Mouse (Mus musculus): Measurements from ENCODE around the gene Sema3f. TPM values are rescaled to one million over a fixed set of nuclear protein-coding genes. Genes with fewer than 3 reads are reported as not detected.

Gene Sema3f
- polyA plus RNA-seq (2015; fragmentation: Nextera tagmentation; extraction: Ambion mirVana) = 11.0 and 14.9 TPM in 2 replicates

DNA sequence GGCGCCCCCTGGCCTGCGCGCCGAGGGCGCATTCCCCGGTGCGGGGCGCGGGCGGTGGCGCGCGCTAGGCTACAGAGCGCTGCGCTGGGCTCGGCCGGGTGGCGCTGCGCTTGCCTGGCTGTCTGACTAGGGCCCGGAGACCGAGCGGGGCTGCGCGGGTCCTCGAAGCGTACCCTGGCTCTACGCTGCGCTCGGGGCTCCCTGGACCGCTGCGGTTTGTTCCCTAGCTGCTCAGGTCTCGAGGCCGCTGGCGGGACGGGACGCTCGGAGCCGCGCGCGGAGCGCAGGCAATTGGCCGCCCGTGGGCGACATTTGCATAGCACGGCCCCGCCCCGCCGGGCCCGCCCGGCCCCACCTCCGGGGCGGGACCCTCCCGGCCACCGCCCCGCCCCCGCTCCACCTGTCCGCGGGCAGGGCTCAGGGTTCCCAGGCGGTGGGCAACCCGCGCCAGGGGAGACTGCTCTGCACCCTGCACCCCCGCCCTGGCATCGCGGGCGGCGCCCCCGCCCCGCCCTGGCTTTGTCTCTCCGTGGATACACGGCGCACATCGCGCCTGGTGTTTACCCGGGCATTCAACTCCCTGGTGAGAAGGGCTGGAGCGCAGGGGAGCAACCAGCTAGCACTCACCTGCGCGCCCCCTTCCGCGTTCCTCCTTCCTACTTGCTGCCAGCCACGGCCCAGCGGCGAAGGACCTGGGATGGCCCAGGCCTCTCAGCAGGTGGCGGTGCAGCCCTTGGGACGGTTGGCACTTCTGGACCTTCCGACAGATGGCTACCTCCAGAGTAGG lies at the start of gene Sema3f:
Gene Sema3f, minus strand, starts transcription at position 779 of the 787 bp plus-strand sequence.
- Histone ChIP-seq H3K27ac (ENCODE audit: low read length) (peak within 1 kb of the TSS; percentile 84), H3K4me1 (replicated peaks; ENCODE audit: control insufficient read depth, insufficient read depth, low read length) (peaks cover 46% of the 10 kb centered on the region), H3K9me3 (ENCODE audit: control insufficient read depth, low read length) (no peaks in the 10 kb centered on the region), H3K36me3 (ENCODE audit: control insufficient read depth, insufficient read depth) (no peaks in the 10 kb centered on the region), H3K9ac (replicated peaks; ENCODE audit: low read depth, low read length) (peak within 1 kb of the TSS; percentile 86), H3K27me3 (replicated peaks; ENCODE audit: control insufficient read depth, insufficient read depth, low read length) (peaks cover 3% of the 10 kb centered on the region; the same call in 1 of the 2 replicates), H3K4me3 (replicated peaks; ENCODE audit: low read length) (peak within 1 kb of the TSS; percentile 77), H3K4me2 (ENCODE audit: low read length) (peak within 1 kb of the TSS; percentile 90)
- 1% methylated on average over 76 of the region's 86 CpGs for WGBS
- peak; percentile 76 for ATAC-seq

GRCm38 (mm10) chr9:107759593-107759992 lies 49.3 kb upstream of the Sema3f start:
- Histone ChIP-seq H3K4me1 (replicated peaks; ENCODE audit: control insufficient read depth, insufficient read depth, low read length) (no peaks in the 10 kb centered on the region), H3K9ac (replicated peaks; ENCODE audit: low read depth, low read length) (no peak overlapping the region), H3K9me3 (ENCODE audit: control insufficient read depth, low read length) (no peaks in the 10 kb centered on the region), H3K27ac (ENCODE audit: low read length) (no peak overlapping the region), H3K4me2 (ENCODE audit: low read length) (no peak overlapping the region), H3K4me3 (replicated peaks; ENCODE audit: low read length) (no peak overlapping the region), H3K36me3 (ENCODE audit: control insufficient read depth, insufficient read depth) (peaks cover 56% of the 10 kb centered on the region), H3K27me3 (replicated peaks; ENCODE audit: control insufficient read depth, insufficient read depth, low read length) (no peaks in the 10 kb centered on the region)
- ATAC-seq = no peak
- WGBS = 92% methylated on average over 6 of the region's 6 CpGs

- Histone ChIP-seq H3K4me2 (ENCODE audit: low read length) (no peak overlapping the region), H3K4me3 (replicated peaks; ENCODE audit: low read length) (no peak overlapping the region), H3K9ac (replicated peaks; ENCODE audit: low read depth, low read length) (no peak overlapping the region), H3K27ac (ENCODE audit: low read length) (no peak overlapping the region), H3K27me3 (replicated peaks; ENCODE audit: control insufficient read depth, insufficient read depth, low read length) (no peaks in the 10 kb centered on the region), H3K4me1 (replicated peaks; ENCODE audit: control insufficient read depth, insufficient read depth, low read length) (no peaks in the 10 kb centered on the region), H3K36me3 (ENCODE audit: control insufficient read depth, insufficient read depth) (peaks cover 85% of the 10 kb centered on the region), H3K9me3 (ENCODE audit: control insufficient read depth, low read length) (peaks cover 3% of the 10 kb centered on the region; the same call in 1 of the 2 replicates)
- no peak for ATAC-seq
- 87% methylated on average over 5 of the region's 5 CpGs for WGBS
Measured at GRCm38 (mm10) chr9:107750378-107750777, 40.1 kb upstream of the Sema3f start.

DNA sequence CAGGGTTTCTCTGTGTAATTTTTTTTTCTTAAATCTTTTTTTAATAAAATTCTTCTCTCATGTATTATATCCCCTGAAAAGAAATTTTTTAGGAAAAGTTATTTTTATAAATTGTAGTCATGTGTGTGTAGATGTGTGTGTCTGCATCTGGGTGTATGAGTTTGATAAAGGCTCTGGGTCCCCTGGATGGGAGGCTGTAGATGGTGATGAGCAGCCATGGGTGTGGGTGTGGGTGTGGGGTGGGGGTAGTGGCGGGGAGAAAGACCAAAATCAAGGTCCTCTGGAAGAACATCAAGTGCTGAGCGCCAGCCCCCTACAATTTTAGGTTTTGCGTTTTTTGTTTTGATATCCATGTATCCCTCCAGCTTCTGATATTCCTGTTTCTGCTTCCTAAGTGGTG lies 37.8 kb upstream of the Sema3f start:
- no peaks in the 10 kb centered on the region for H3K27me3 ChIP-seq (replicated peaks; ENCODE audit: control insufficient read depth, insufficient read depth, low read length)
- no peak overlapping the region for H3K4me3 ChIP-seq (replicated peaks; ENCODE audit: low read length)
- H3K4me1 ChIP-seq (replicated peaks; ENCODE audit: control insufficient read depth, insufficient read depth, low read length) = no peaks in the 10 kb centered on the region
- no peak overlapping the region for H3K9ac ChIP-seq (replicated peaks; ENCODE audit: low read depth, low read length)
- peaks cover 3% of the 10 kb centered on the region; the same call in 1 of the 2 replicates for H3K9me3 ChIP-seq (ENCODE audit: control insufficient read depth, low read length)
- H3K4me2 ChIP-seq (ENCODE audit: low read length) = no peak overlapping the region
- WGBS = 98% methylated on average over 3 of the region's 3 CpGs
- no peak overlapping the region for H3K27ac ChIP-seq (ENCODE audit: low read length)
- ATAC-seq = no peak
- H3K36me3 ChIP-seq (ENCODE audit: control insufficient read depth, insufficient read depth) = peaks cover 95% of the 10 kb centered on the region

DNA sequence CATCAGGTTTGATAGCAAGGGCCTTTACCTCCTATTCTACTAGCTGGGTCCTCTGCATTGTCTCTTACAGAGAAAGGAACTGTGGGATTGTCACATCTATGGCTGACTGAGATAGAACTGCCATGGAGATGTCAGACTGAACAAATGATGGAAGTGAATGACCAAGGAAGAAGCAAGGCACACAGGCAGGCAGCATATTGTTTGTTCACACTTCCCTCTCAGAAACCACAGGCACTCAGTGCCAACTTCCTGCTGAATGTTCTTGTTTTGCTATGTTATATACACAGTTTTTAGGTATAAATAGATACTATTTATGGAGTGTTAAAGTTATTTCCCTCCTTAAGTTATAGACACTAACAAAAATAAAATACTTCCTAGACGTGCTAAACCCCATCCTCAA lies 37.0 kb upstream of the Sema3f start:
- 90% methylated on average over 1 of the region's 1 CpGs for WGBS
- ATAC-seq = no peak
- H3K27me3 ChIP-seq (replicated peaks; ENCODE audit: control insufficient read depth, insufficient read depth, low read length) = no peaks in the 10 kb centered on the region

DNA sequence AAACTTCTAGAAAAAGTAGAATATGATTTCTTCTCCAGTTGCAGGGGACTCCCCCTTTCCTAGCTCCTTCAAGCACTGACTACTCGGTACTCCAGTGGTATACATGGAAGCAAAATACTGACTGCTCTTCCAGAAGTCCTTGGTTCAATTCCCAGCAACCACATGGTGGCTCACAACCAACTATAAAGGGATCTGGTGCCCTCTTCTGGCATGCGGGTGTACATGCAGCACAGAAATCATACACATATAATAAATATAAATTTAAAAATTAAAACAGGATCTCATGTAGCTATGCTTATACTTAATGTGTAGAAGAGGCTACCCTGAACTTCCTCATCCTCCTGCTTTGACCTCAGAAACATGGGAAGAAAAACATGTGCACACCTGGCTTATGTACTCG lies 36.4 kb upstream of the Sema3f start:
- Histone ChIP-seq H3K4me1 (replicated peaks; ENCODE audit: control insufficient read depth, insufficient read depth, low read length) (no peaks in the 10 kb centered on the region), H3K9me3 (ENCODE audit: control insufficient read depth, low read length) (peaks cover 3% of the 10 kb centered on the region; the same call in 1 of the 2 replicates), H3K4me3 (replicated peaks; ENCODE audit: low read length) (no peak overlapping the region), H3K27ac (ENCODE audit: low read length) (no peak overlapping the region), H3K9ac (replicated peaks; ENCODE audit: low read depth, low read length) (no peak overlapping the region), H3K4me2 (ENCODE audit: low read length) (no peak overlapping the region), H3K27me3 (replicated peaks; ENCODE audit: control insufficient read depth, insufficient read depth, low read length) (no peaks in the 10 kb centered on the region), H3K36me3 (ENCODE audit: control insufficient read depth, insufficient read depth) (peaks cover 95% of the 10 kb centered on the region)
- WGBS = 95% methylated on average over 3 of the region's 3 CpGs
- ATAC-seq = no peak

More for the DNA sequence above, 37.0 kb upstream of the Sema3f start:
- peaks cover 96% of the 10 kb centered on the region for H3K36me3 ChIP-seq (ENCODE audit: control insufficient read depth, insufficient read depth)
- peaks cover 3% of the 10 kb centered on the region; the same call in 1 of the 2 replicates for H3K9me3 ChIP-seq (ENCODE audit: control insufficient read depth, low read length)
- H3K4me1 ChIP-seq (replicated peaks; ENCODE audit: control insufficient read depth, insufficient read depth, low read length) = no peaks in the 10 kb centered on the region
- H3K9ac ChIP-seq (replicated peaks; ENCODE audit: low read depth, low read length) = no peak overlapping the region
- no peak overlapping the region for H3K27ac ChIP-seq (ENCODE audit: low read length)
- H3K4me2 ChIP-seq (ENCODE audit: low read length) = no peak overlapping the region
- no peak overlapping the region for H3K4me3 ChIP-seq (replicated peaks; ENCODE audit: low read length)

GRCm38 (mm10) chr9:107744061-107744460 lies 33.8 kb upstream of the Sema3f start:
- Histone ChIP-seq H3K4me1 (replicated peaks; ENCODE audit: control insufficient read depth, insufficient read depth, low read length) (no peaks in the 10 kb centered on the region), H3K27ac (ENCODE audit: low read length) (no peak overlapping the region), H3K4me2 (ENCODE audit: low read length) (no peak overlapping the region), H3K4me3 (replicated peaks; ENCODE audit: low read length) (no peak overlapping the region), H3K9me3 (ENCODE audit: control insufficient read depth, low read length) (peaks cover 3% of the 10 kb centered on the region; the same call in 1 of the 2 replicates), H3K9ac (replicated peaks; ENCODE audit: low read depth, low read length) (no peak overlapping the region), H3K36me3 (ENCODE audit: control insufficient read depth, insufficient read depth) (peaks cover 85% of the 10 kb centered on the region), H3K27me3 (replicated peaks; ENCODE audit: control insufficient read depth, insufficient read depth, low read length) (no peaks in the 10 kb centered on the region)
- WGBS = 92% methylated on average over 6 of the region's 6 CpGs
- no peak for ATAC-seq

DNA sequence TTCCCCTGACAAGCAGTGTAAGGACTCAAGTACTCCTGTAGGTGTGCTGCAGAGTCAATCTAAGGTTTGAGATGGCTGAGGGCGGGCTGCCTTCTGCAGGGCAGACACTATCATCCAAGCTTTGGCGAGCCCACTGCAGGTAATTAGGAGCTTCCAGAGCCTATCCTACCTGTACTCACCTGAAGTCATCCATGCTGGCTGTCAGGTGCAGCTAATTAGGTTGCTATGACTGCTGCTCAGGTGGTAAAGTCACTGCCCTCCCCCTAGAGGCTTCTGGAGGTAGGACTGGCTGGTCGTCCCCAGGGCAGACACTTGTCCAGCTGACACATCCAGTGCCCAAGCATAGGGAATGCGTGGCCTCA lies 28.5 kb upstream of the Sema3f start:
- H3K9me3 ChIP-seq (ENCODE audit: control insufficient read depth, low read length) = no peaks in the 10 kb centered on the region
- H3K4me2 ChIP-seq (ENCODE audit: low read length) = no peak overlapping the region
- WGBS = 51% methylated on average over 4 of the region's 4 CpGs
- no peak overlapping the region for H3K9ac ChIP-seq (replicated peaks; ENCODE audit: low read depth, low read length)
- peak; percentile 8; the same call in 1 of the 2 replicates for ATAC-seq
- no peaks in the 10 kb centered on the region for H3K27me3 ChIP-seq (replicated peaks; ENCODE audit: control insufficient read depth, insufficient read depth, low read length)
- H3K36me3 ChIP-seq (ENCODE audit: control insufficient read depth, insufficient read depth) = peaks cover 44% of the 10 kb centered on the region
- H3K27ac ChIP-seq (ENCODE audit: low read length) = peak overlapping the region; percentile 33
- peaks cover 28% of the 10 kb centered on the region for H3K4me1 ChIP-seq (replicated peaks; ENCODE audit: control insufficient read depth, insufficient read depth, low read length)
- H3K4me3 ChIP-seq (replicated peaks; ENCODE audit: low read length) = no peak overlapping the region

DNA sequence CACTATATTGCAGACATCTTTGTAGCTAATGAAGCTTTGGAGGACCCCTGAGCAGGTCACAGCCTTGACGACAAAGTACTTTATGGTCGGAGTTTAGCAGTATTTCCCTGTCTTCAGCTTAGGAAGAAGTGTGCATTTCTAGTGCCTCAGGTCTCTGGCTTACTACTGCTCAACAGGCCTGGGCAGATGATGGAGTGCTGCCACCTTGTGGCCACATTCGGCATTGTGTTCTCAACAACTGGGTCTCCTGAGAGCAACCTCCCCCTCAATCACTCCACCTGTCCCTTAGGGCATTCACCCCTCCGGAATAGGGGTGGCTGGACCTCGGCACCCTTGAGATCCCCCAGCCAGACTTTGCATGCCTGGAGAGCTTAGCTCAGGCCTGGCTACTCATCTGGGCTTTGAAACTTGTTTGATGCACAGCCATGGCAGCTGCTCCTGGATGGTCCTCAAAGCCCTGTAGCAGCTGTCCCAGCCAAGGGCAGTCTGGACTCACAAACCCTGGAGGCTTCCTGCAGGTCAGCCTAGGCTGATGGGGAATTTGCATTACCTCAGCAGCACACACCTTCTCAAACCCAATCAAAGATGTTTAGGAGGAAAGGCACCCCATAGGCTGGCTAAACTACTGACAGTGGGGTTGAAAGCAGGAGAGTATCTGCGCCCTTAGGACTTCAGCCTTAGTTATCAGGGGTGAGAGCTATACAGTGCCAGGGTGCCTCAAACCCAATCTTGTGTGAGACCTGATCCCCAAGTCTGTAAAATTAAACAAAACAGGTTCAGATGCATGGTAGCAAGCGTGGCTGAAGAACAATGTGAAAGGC lies 28.0 kb upstream of the Sema3f start:
- WGBS = 22% methylated on average over 7 of the region's 7 CpGs
- ATAC-seq = peak; percentile 72
- peaks cover 38% of the 10 kb centered on the region for H3K36me3 ChIP-seq (ENCODE audit: control insufficient read depth, insufficient read depth)

More for the DNA sequence above, 28.0 kb upstream of the Sema3f start:
- H3K4me2 ChIP-seq (ENCODE audit: low read length) = no peak overlapping the region
- H3K27me3 ChIP-seq (replicated peaks; ENCODE audit: control insufficient read depth, insufficient read depth, low read length) = no peaks in the 10 kb centered on the region
- no peaks in the 10 kb centered on the region for H3K9me3 ChIP-seq (ENCODE audit: control insufficient read depth, low read length)
- H3K4me1 ChIP-seq (replicated peaks; ENCODE audit: control insufficient read depth, insufficient read depth, low read length) = peaks cover 28% of the 10 kb centered on the region
- peak overlapping the region; percentile 33 for H3K27ac ChIP-seq (ENCODE audit: low read length)
- H3K4me3 ChIP-seq (replicated peaks; ENCODE audit: low read length) = no peak overlapping the region
- H3K9ac ChIP-seq (replicated peaks; ENCODE audit: low read depth, low read length) = no peak overlapping the region
